Mouse (Mus musculus) lung, embryonic 14.5 days (tissue): ENCODE results near the gene Zbtb16. TPM values are rescaled to one million over a fixed set of nuclear protein-coding genes. Genes with fewer than 3 reads are reported as not detected.

Experiments used
- ATAC-seq: fragments of 200-750 bp; cut with Nextera tagmentation; 2 replicates; pipeline ENCODE4 v1.8.0; 2017; ENCODE audit warnings: mild to moderate bottlenecking, moderate TSS enrichment, moderate library complexity; ENCODE audit not compliant: insufficient read depth
- DNase-seq: peaks from one replicate; pipeline ENCODE4 v3.0.0-alpha.2; 2015
- H3K27ac ChIP-seq: fragments of 300-500 bp; sonication (generic); 2 replicates; pipeline ENCODE4 v1.5.1; 2014; ENCODE audit warnings: low read depth, mild to moderate bottlenecking, moderate library complexity
- H3K27me3 ChIP-seq: fragments of 300-500 bp; sonication (generic); 2 replicates; pipeline ENCODE4 v1.6.1; 2014; ENCODE audit warnings: low read length, control low read depth; ENCODE audit not compliant: insufficient read depth
- H3K36me3 ChIP-seq: fragments of 300-500 bp; sonication (generic); 2 replicates; pipeline ENCODE4 v1.6.1; 2014; ENCODE audit warnings: control low read depth; ENCODE audit not compliant: insufficient read depth
- H3K4me1 ChIP-seq: fragments of 300-500 bp; sonication (generic); 2 replicates; pipeline ENCODE4 v1.6.1; 2014; ENCODE audit warnings: antibody characterized with exemption, control low read depth; ENCODE audit not compliant: insufficient read depth
- H3K4me2 ChIP-seq: fragments of 300-500 bp; sonication (generic); 2 replicates; pipeline ENCODE4 v1.6.1; 2014; ENCODE audit warnings: mild to moderate bottlenecking
- H3K4me3 ChIP-seq: fragments of 300-500 bp; sonication (generic); 2 replicates; pipeline ENCODE4 v1.5.1; 2014; ENCODE audit warnings: low read depth, low read length
- H3K9ac ChIP-seq: fragments of 300-500 bp; sonication (generic); 2 replicates; pipeline ENCODE4 v1.6.1; 2014
- H3K9me3 ChIP-seq: fragments of 300-500 bp; sonication (generic); 2 replicates; pipeline ENCODE4 v1.6.1; 2016; ENCODE audit warnings: low read depth, low read length, control low read depth
- CTCF ChIP-seq: IDR thresholded peaks from 2 replicates; pipeline ENCODE4 v1.5.1; 2016; ENCODE audit warnings: antibody characterized with exemption, low read depth
- WGBS: fragments of 180-500 bp; shearing (Covaris S2); extraction: QIAGEN DNeasy Blood & Tissue Kit; methylation state at CpG from one replicate; pipeline ENCODE4 v1.1.7; 2014; 5-methylcytosine and 5-hydroxymethylcytosine counted together
- polyA plus RNA-seq: library from polyadenylated mRNA; unstranded; fragments of >200 nt; fragmentation: Nextera tagmentation; extraction: Ambion mirVana; gene quantifications from 2 replicates; pipeline ENCODE4 v1.2.1, GENCODE M21; 2014

Zbtb16 gene
- polyA plus RNA-seq, 1 experiment from 2014 or later, result 0.71 TPM

DNA sequence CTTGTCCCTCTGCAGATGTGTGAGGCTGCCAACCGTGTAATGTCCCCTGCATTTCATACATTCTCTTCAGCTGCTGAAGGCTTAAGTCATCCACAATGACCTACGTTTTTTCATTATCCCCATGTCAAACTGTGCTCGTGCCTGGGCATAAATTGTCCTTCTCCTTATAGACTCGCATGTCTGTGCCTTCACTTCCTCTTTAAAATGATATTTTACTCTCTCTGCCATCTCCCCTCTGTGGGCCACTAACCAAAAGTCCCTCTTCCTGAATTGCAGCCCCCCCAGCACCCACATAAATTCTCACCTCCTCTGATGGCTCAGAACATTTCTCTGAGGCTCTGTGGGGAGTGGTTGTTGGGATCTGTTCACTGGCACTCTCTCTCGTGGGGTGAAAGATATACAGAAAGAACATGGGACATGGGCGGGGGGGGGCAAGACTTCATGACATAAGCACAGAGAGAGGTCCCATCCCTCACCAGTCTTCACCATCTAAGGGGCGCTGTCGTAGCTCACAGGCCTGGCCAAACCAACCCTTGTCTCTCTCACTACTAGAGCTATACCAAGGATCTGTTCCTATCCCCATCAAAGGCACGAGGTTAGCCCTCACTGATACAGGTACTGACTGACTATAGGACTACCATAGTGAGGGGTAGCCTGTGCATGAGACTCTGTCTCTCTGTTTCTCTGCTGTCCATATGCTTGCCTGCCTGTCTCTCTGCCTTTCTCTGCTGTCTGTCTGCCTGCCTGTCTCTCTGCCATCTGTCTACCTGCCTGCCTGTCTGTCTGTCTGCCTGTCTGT, 174.6 kb downstream of the Zbtb16 start:
- H3K9ac ChIP-seq, result no peak overlapping the region
- TF ChIP-seq CTCF, result no peak
- H3K27me3 ChIP-seq, result peaks cover 9% of the 10 kb centered on the region; the same call in 1 of the 2 replicates
- no peaks in the 10 kb centered on the region for H3K36me3 ChIP-seq
- no peak overlapping the region for H3K4me2 ChIP-seq
- WGBS, result 55% methylated on average over 9 of the region's 9 CpGs
- no peak overlapping the region for H3K27ac ChIP-seq
- H3K9me3 ChIP-seq, result no peaks in the 10 kb centered on the region
- no peak overlapping the region for H3K4me3 ChIP-seq
- H3K4me1 ChIP-seq, result no peaks in the 10 kb centered on the region
- DNase-seq, result no peak
- ATAC-seq, result no peak

DNA sequence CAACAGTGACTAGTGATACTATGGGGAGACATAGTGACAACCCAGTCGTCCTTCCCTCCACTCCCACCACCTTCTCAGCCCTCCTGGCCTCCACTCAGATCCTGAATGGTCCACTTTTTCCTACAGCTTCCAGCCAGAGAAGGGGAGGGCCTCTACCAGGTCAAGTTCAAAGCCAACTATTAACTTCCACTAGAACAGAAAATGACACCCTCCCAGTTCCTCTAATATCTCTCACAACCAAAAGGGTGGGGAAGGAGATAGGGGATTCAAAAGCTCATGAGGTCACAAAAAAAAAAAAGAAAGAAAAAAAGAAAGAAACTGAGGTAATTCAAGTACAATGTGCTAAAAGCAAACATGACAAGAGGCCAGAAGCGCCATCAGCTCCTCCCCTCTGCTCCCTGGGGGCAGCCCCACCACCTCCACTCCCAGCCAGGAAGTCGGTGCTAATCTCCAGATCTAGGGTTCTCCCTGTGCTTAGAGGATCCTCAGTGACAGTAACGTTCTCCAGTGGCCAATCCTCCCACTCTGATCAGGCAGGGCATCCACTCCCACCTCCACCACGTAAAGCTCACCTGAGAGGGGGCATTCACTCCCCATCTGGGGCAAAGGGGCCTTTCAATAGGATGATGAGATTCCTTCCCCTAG, 180.4 kb downstream of the Zbtb16 start:
- 19% methylated on average over 5 of the region's 5 CpGs for WGBS
- H3K27ac ChIP-seq, result no peak overlapping the region
- H3K36me3 ChIP-seq, result no peaks in the 10 kb centered on the region
- H3K4me3 ChIP-seq, result no peak overlapping the region
- no peak for ATAC-seq
- peaks cover 4% of the 10 kb centered on the region; the same call in 1 of the 2 replicates for H3K27me3 ChIP-seq
- no peak for DNase-seq
- no peak overlapping the region for H3K9ac ChIP-seq
- TF ChIP-seq CTCF, result no peak
- no peak overlapping the region for H3K4me2 ChIP-seq
- H3K4me1 ChIP-seq, result no peaks in the 10 kb centered on the region
- H3K9me3 ChIP-seq, result no peaks in the 10 kb centered on the region

DNA sequence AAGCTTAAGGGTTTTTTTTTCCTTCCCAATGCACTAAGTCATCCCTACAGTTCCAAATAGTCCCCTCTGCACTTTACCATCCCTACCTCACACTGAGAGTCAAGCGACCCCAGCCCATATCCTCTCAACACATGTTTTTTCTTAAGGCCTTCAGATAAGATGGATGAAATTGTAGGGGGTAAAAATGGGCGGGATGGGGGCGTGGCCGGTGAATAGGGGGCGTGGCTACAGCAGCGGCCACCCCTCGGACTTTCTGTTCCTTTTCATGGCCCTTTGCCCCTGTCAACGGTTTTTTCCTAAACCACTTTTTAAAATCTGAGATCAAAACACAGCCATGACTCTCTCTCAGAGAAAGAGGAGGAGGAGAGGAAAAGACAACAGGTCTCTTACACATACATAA, 181.3 kb downstream of the Zbtb16 start:
- H3K27ac ChIP-seq, result no peak overlapping the region
- WGBS, result 19% methylated on average over 8 of the region's 8 CpGs
- no peak overlapping the region for H3K4me3 ChIP-seq
- ATAC-seq, result no peak
- no peak for TF ChIP-seq CTCF
- H3K4me2 ChIP-seq, result no peak overlapping the region
- H3K9me3 ChIP-seq, result no peaks in the 10 kb centered on the region
- no peaks in the 10 kb centered on the region for H3K4me1 ChIP-seq
- DNase-seq, result no peak
- peaks cover 4% of the 10 kb centered on the region; the same call in 1 of the 2 replicates for H3K27me3 ChIP-seq
- H3K36me3 ChIP-seq, result no peaks in the 10 kb centered on the region
- H3K9ac ChIP-seq, result no peak overlapping the region

DNA sequence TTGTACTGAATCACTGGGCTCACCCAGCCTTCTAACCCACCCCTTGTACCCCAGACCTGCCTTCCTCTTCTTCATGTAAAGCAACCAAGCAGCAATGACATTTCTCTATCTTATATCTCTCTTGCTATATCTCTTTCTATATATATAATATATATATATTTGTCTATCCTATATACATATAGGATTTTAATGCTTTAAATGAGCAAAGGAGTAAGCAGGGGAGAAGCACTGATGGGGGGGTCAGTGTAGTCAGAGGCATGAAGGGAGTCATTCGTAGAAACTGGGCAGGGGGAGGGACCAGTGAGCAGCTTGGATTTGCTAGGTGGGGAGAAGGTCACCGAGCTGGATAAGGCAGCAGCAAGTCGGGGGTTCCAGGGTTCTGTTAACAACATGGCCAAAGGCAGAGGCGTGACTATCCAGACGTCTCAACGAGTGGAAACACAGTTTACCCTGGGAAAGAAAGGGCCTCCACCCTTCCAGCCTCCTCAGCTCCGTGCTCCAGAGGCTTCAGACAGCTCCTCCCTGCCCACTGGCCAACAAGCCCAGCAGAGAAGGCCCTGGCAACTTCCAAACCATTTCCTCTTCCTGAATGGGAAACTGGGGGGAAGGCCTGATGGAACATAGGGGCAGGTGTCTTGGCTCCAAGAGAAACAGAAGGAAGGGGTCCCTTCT, 182.5 kb downstream of the Zbtb16 start:
- no peaks in the 10 kb centered on the region for H3K36me3 ChIP-seq
- 38% methylated on average over 7 of the region's 7 CpGs for WGBS
- H3K27me3 ChIP-seq, result peaks cover 10% of the 10 kb centered on the region
- DNase-seq (no peak), ATAC-seq (no peak)
- H3K4me1 ChIP-seq, result peaks cover 6% of the 10 kb centered on the region; the same call in 1 of the 2 replicates
- no peaks in the 10 kb centered on the region for H3K9me3 ChIP-seq
- H3K4me2 ChIP-seq, result no peak overlapping the region
- no peak overlapping the region for H3K27ac ChIP-seq
- TF ChIP-seq CTCF, result no peak
- H3K9ac ChIP-seq, result no peak overlapping the region
- no peak overlapping the region for H3K4me3 ChIP-seq

DNA sequence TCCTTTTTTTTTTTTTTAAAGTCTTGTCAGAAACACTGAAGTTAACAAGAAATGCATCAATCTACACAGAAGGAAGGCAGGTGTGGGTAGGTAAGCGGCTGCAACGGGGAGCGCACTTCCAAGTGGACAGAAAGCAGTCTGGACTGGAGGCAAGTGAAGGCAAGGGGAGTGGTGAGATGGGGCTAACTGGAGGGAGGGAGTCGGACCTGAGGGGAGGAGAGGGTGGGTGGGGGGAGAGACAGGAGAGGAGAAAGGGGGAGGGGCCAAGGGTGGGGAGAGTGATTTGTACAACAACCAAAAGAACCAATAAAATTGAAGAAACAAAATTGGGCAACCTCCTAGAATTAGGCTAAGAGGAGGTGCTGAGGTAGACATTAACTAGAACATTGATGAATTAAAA, 184.0 kb downstream of the Zbtb16 start:
- TF ChIP-seq CTCF, result no peak
- ATAC-seq (no peak), DNase-seq (no peak)
- 52% methylated on average over 4 of the region's 4 CpGs for WGBS
- peaks cover 18% of the 10 kb centered on the region for H3K27me3 ChIP-seq
- no peak overlapping the region for H3K4me3 ChIP-seq
- no peak overlapping the region for H3K4me2 ChIP-seq
- H3K4me1 ChIP-seq, result peaks cover 6% of the 10 kb centered on the region; the same call in 1 of the 2 replicates
- no peaks in the 10 kb centered on the region for H3K9me3 ChIP-seq
- H3K9ac ChIP-seq, result no peak overlapping the region
- H3K36me3 ChIP-seq, result no peaks in the 10 kb centered on the region
- H3K27ac ChIP-seq, result no peak overlapping the region

DNA sequence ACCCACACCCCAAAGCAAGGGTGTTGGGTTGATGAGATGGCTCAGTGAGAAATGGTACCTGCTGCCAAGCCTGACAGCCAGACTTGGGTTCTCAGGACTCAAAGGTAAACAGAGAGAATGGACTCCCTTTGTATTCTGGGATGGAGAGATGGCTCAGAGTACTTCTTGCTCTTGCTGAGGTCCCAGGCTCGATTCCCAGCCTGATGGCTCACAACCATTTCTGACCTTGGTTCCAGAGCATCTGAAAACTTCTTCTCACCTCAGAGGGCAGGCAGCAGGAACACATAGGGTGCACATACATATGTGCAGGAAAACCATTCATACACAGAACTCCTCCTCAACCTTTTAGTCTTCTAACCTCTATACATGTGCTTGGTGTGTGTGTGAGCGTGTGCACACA, 185.2 kb downstream of the Zbtb16 start:
- no peaks in the 10 kb centered on the region for H3K9me3 ChIP-seq
- H3K9ac ChIP-seq, result no peak overlapping the region
- H3K4me1 ChIP-seq, result peaks cover 6% of the 10 kb centered on the region; the same call in 1 of the 2 replicates
- peaks cover 18% of the 10 kb centered on the region for H3K27me3 ChIP-seq
- 71% methylated on average over 2 of the region's 2 CpGs for WGBS
- no peak for TF ChIP-seq CTCF
- DNase-seq (no peak), ATAC-seq (no peak)
- H3K36me3 ChIP-seq, result no peaks in the 10 kb centered on the region
- H3K4me2 ChIP-seq, result no peak overlapping the region
- no peak overlapping the region for H3K4me3 ChIP-seq
- no peak overlapping the region for H3K27ac ChIP-seq
